Mouse (Mus musculus) lung, embryonic 16.5 days (tissue): ENCODE results near the gene Asb16. TPM values are rescaled to one million over a fixed set of nuclear protein-coding genes. Genes with fewer than 3 reads are reported as not detected.
A peak's percentile ranks its signal among the peaks of the same experiment; 100 is the strongest.

Experiments
- ATAC-seq: fragments of 200-750 bp; cut with Nextera tagmentation; 2 replicates; pipeline ENCODE4 v1.8.0; 2017; ENCODE audit warnings: low read depth, mild to moderate bottlenecking, moderate library complexity
- H3K27ac ChIP-seq: fragments of 300-500 bp; sonication (generic); 2 replicates; pipeline ENCODE4 v1.5.1; 2014; ENCODE audit warnings: mild to moderate bottlenecking, control low read depth, low read length
- H3K27me3 ChIP-seq: fragments of 300-500 bp; sonication (generic); 2 replicates; pipeline ENCODE4 v1.6.1; 2014; ENCODE audit warnings: low read depth, low read length, mixed read lengths; ENCODE audit not compliant: control insufficient read depth, insufficient read depth
- H3K36me3 ChIP-seq: fragments of 300-500 bp; sonication (generic); 2 replicates; pipeline ENCODE4 v1.6.1; 2014; ENCODE audit warnings: low read length; ENCODE audit not compliant: control insufficient read depth, insufficient read depth
- H3K4me1 ChIP-seq: fragments of 300-500 bp; sonication (generic); replicated peaks from 2 replicates; pipeline ENCODE4 v1.6.1; 2014; ENCODE audit warnings: low read length, mixed read lengths; ENCODE audit not compliant: control insufficient read depth, insufficient read depth
- H3K4me2 ChIP-seq: fragments of 300-500 bp; sonication (generic); 2 replicates; pipeline ENCODE4 v1.6.1; 2014; ENCODE audit warnings: low read depth, low read length, control low read depth
- H3K4me3 ChIP-seq: fragments of 300-500 bp; sonication (generic); 2 replicates; pipeline ENCODE4 v1.5.1; 2014; ENCODE audit warnings: mild to moderate bottlenecking, low read length, control low read depth
- H3K9ac ChIP-seq: fragments of 300-500 bp; sonication (generic); 2 replicates; pipeline ENCODE4 v1.6.1; 2014; ENCODE audit warnings: low read length, control low read depth
- H3K9me3 ChIP-seq: fragments of 300-500 bp; sonication (generic); 2 replicates; pipeline ENCODE4 v1.6.1; 2016; ENCODE audit warnings: low read length; ENCODE audit not compliant: control insufficient read depth
- WGBS: fragments of 180-500 bp; shearing (Covaris S2); extraction: QIAGEN DNeasy Blood & Tissue Kit; methylation state at CpG from one replicate; pipeline ENCODE4 v1.1.7; 2014; 5-methylcytosine and 5-hydroxymethylcytosine counted together
- polyA plus RNA-seq: library from polyadenylated mRNA; unstranded; fragments of >200 nt; fragmentation: Nextera tagmentation; extraction: Ambion mirVana; gene quantifications from 2 replicates; pipeline ENCODE4 v1.2.1, GENCODE M21; 2015

Gene Asb16
- polyA plus RNA-seq, 1 experiment from 2014 or later, result 0.05 TPM

- H3K36me3 ChIP-seq, result no peaks in the 10 kb centered on the region
- no peak overlapping the region for H3K4me2 ChIP-seq
- no peaks in the 10 kb centered on the region for H3K9me3 ChIP-seq
- no peak overlapping the region for H3K27ac ChIP-seq
- 44% methylated on average over 2 of the region's 2 CpGs for WGBS
- no peak for ATAC-seq
- no peaks in the 10 kb centered on the region for H3K4me1 ChIP-seq
- no peaks in the 10 kb centered on the region for H3K27me3 ChIP-seq
- H3K4me3 ChIP-seq, result no peak overlapping the region
- H3K9ac ChIP-seq, result no peak overlapping the region
These were observed 32.5 kb upstream of the Asb16 start for GRCm38 (mm10) chr11:102236022-102236421.

- 70% methylated on average over 6 of the region's 6 CpGs for WGBS
These were observed 27.9 kb upstream of the Asb16 start for GRCm38 (mm10) chr11:102240636-102241035.

GRCm38 (mm10) chr11:102241246-102241645, 27.3 kb upstream of the Asb16 start:
- Histone ChIP-seq H3K4me2 (no peak overlapping the region), H3K9ac (no peak overlapping the region), H3K4me3 (no peak overlapping the region), H3K27me3 (no peaks in the 10 kb centered on the region), H3K36me3 (no peaks in the 10 kb centered on the region), H3K27ac (no peak overlapping the region), H3K9me3 (no peaks in the 10 kb centered on the region), H3K4me1 (peaks cover 12% of the 10 kb centered on the region)
- no peak for ATAC-seq
- WGBS, result 74% methylated on average over 5 of the region's 5 CpGs

More at GRCm38 (mm10) chr11:102240636-102241035, 27.9 kb upstream of the Asb16 start:
- no peak overlapping the region for H3K27ac ChIP-seq
- H3K4me2 ChIP-seq, result no peak overlapping the region
- no peak for ATAC-seq
- no peak overlapping the region for H3K9ac ChIP-seq
- H3K4me3 ChIP-seq, result no peak overlapping the region
- no peaks in the 10 kb centered on the region for H3K27me3 ChIP-seq
- H3K36me3 ChIP-seq, result no peaks in the 10 kb centered on the region
- H3K9me3 ChIP-seq, result no peaks in the 10 kb centered on the region
- peaks cover 10% of the 10 kb centered on the region for H3K4me1 ChIP-seq

- H3K27me3 ChIP-seq, result no peaks in the 10 kb centered on the region
- H3K4me2 ChIP-seq, result no peak overlapping the region
- ATAC-seq, result no peak
- 51% methylated on average over 5 of the region's 5 CpGs for WGBS
- no peak overlapping the region for H3K27ac ChIP-seq
- peaks cover 14% of the 10 kb centered on the region for H3K4me1 ChIP-seq
- H3K9me3 ChIP-seq, result no peaks in the 10 kb centered on the region; the same call in 1 of the 2 replicates
- H3K9ac ChIP-seq, result no peak overlapping the region
- H3K4me3 ChIP-seq, result no peak overlapping the region
- H3K36me3 ChIP-seq, result no peaks in the 10 kb centered on the region
These were observed 26.7 kb upstream of the Asb16 start for GRCm38 (mm10) chr11:102241874-102242273.

- H3K36me3 ChIP-seq, result no peaks in the 10 kb centered on the region
- peak overlapping the region; percentile 63 for H3K9ac ChIP-seq
- H3K27me3 ChIP-seq, result no peaks in the 10 kb centered on the region
- peak overlapping the region; percentile 32 for H3K27ac ChIP-seq
- peak; percentile 59 for ATAC-seq
- peak overlapping the region; percentile 77 for H3K4me2 ChIP-seq
- H3K9me3 ChIP-seq, result no peaks in the 10 kb centered on the region; the same call in 1 of the 2 replicates
- WGBS, result under 1% methylated on average over 32 of the region's 32 CpGs
- H3K4me1 ChIP-seq, result peaks cover 20% of the 10 kb centered on the region
- peak overlapping the region; percentile 38 for H3K4me3 ChIP-seq
These were observed 23.6 kb upstream of the Asb16 start for GRCm38 (mm10) chr11:102244926-102245449.

- Histone ChIP-seq H3K4me1 (peaks cover 20% of the 10 kb centered on the region), H3K9me3 (no peaks in the 10 kb centered on the region; the same call in 1 of the 2 replicates), H3K9ac (no peak overlapping the region; the same call in 1 of the 2 replicates), H3K4me2 (peak overlapping the region; percentile 77), H3K36me3 (no peaks in the 10 kb centered on the region), H3K27ac (peak overlapping the region; percentile 32), H3K27me3 (no peaks in the 10 kb centered on the region), H3K4me3 (peak overlapping the region; percentile 38)
- 42% methylated on average over 14 of the region's 14 CpGs for WGBS
- 0 out of 2 replicates have a peak, but pooled peaks have one; percentile 23 for ATAC-seq
These were observed 22.8 kb upstream of the Asb16 start for GRCm38 (mm10) chr11:102245581-102246272.

GRCm38 (mm10) chr11:102246273-102246635, 22.3 kb upstream of the Asb16 start:
- H3K27me3 ChIP-seq, result no peaks in the 10 kb centered on the region
- no peak overlapping the region for H3K9ac ChIP-seq
- ATAC-seq, result no peak
- no peak overlapping the region for H3K4me2 ChIP-seq
- no peaks in the 10 kb centered on the region; the same call in 1 of the 2 replicates for H3K9me3 ChIP-seq
- H3K27ac ChIP-seq, result no peak overlapping the region; the same call in 1 of the 2 replicates
- no peak overlapping the region for H3K4me3 ChIP-seq
- WGBS, result 69% methylated on average over 6 of the region's 6 CpGs
- no peaks in the 10 kb centered on the region for H3K36me3 ChIP-seq
- H3K4me1 ChIP-seq, result peaks cover 20% of the 10 kb centered on the region

- Histone ChIP-seq H3K9me3 (no peaks in the 10 kb centered on the region; the same call in 1 of the 2 replicates), H3K4me3 (no peak overlapping the region), H3K9ac (no peak overlapping the region), H3K4me2 (no peak overlapping the region), H3K27me3 (no peaks in the 10 kb centered on the region), H3K4me1 (peaks cover 20% of the 10 kb centered on the region), H3K36me3 (no peaks in the 10 kb centered on the region), H3K27ac (no peak overlapping the region)
- 78% methylated on average over 4 of the region's 4 CpGs for WGBS
- ATAC-seq, result no peak
These were observed 21.7 kb upstream of the Asb16 start for GRCm38 (mm10) chr11:102246871-102247270.

- H3K4me2 ChIP-seq, result peak within 1 kb of the TSS; percentile 84
- WGBS, result under 1% methylated on average over 41 of the region's 41 CpGs
- ATAC-seq, result peak; percentile 67
These were observed 19.8 kb upstream of the Asb16 start, which contains the start of gene BC030867 for GRCm38 (mm10) chr11:102248630-102249230. BC030867 (plus strand) TSS chr11:102248882.

More at GRCm38 (mm10) chr11:102248630-102249230, 19.8 kb upstream of the Asb16 start, which contains the start of gene BC030867:
- peaks cover 20% of the 10 kb centered on the region for H3K4me1 ChIP-seq
- H3K9ac ChIP-seq, result peak within 1 kb of the TSS; percentile 80
- no peaks in the 10 kb centered on the region for H3K36me3 ChIP-seq
- H3K9me3 ChIP-seq, result no peaks in the 10 kb centered on the region; the same call in 1 of the 2 replicates
- no peaks in the 10 kb centered on the region for H3K27me3 ChIP-seq
- H3K27ac ChIP-seq, result peak within 1 kb of the TSS; percentile 65
- peak within 1 kb of the TSS; percentile 72 for H3K4me3 ChIP-seq
